Mouse (Mus musculus) megakaryocyte, embryonic 14.5 days (primary cell): ENCODE results near the gene Gnat2.

Experiments
- FLI1 ChIP-seq: IDR thresholded peaks from 2 replicates; pipeline ENCODE4 v1.6.1; 2012; ENCODE audit warnings: low read length, inconsistent platforms, mixed read lengths
- GATA1 ChIP-seq: IDR thresholded peaks from 3 replicates; pipeline ENCODE4 v1.6.1; 2012; ENCODE audit warnings: mixed read lengths, low read length, inconsistent platforms, borderline replicate concordance

DNA sequence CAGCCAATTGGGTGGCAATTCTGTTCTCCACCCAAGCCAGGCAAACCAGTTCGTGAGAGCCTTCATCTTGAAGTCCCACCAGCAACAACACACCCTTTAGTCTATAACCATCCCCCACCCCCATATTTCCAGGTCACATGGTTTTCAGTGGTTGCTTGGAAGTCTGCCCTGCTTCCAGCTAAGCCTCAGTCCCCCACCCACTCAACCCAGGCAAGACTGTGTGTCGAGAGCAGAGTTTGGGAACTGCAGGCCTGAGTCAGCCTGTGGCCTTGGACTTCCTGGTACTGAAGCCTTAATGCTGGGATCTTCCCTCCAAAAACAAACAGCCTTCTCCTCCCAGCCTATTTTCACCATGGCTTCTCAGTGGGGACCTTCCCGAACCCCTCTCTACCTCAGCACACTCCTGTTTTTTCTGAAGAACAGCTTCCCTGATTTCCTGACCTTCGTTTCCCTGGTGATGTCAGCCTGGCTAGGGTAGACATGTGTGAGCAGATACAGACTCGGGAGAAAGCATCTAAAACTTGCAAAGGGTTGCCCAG is 3.7 kb upstream of the Gnat2 start:
- no peak for TF ChIP-seq GATA1
- TF ChIP-seq FLI1: no peak
